Mouse (Mus musculus): Measurements from ENCODE around the gene Klk5. TPM values are rescaled to one million over a fixed set of nuclear protein-coding genes. Genes with fewer than 3 reads are reported as not detected.

The Klk5 gene
- polyA plus RNA-seq, 1 experiment, result not detected

- no peak overlapping the region for H3K4me3 ChIP-seq (replicated peaks; ENCODE audit: insufficient read depth, low read depth, low read length)
Measured at GRCm38 (mm10) chr7:43855709-43856108, 13.9 kb downstream of the Klk5 start.

GRCm38 (mm10) chr7:43856307-43856706, 14.5 kb downstream of the Klk5 start:
- 77% methylated on average over 7 of the region's 7 CpGs for WGBS
- Histone ChIP-seq H3K27me3 (ENCODE audit: control insufficient read depth, insufficient read depth, low read length) (no peaks in the 10 kb centered on the region), H3K4me3 (replicated peaks; ENCODE audit: insufficient read depth, low read depth, low read length) (no peak overlapping the region), H3K27ac (ENCODE audit: insufficient read depth, low read length) (no peak overlapping the region), H3K4me1 (ENCODE audit: control insufficient read depth, insufficient read depth, low read length) (no peaks in the 10 kb centered on the region)
- no peak for DNase-seq
- TF ChIP-seq POLR2A (IDR thresholded peaks at IDR 0.05; ENCODE audit: borderline replicate concordance, insufficient read depth, low read length) (no peak), CTCF (IDR thresholded peaks at IDR 0.05; ENCODE audit: borderline replicate concordance, insufficient read depth, low read depth, low read length) (no peak)

More at GRCm38 (mm10) chr7:43855709-43856108, 13.9 kb downstream of the Klk5 start:
- no peaks in the 10 kb centered on the region for H3K4me1 ChIP-seq (ENCODE audit: control insufficient read depth, insufficient read depth, low read length)
- no peaks in the 10 kb centered on the region for H3K27me3 ChIP-seq (ENCODE audit: control insufficient read depth, insufficient read depth, low read length)
- TF ChIP-seq POLR2A (IDR thresholded peaks at IDR 0.05; ENCODE audit: borderline replicate concordance, insufficient read depth, low read length) (no peak), CTCF (IDR thresholded peaks at IDR 0.05; ENCODE audit: borderline replicate concordance, insufficient read depth, low read depth, low read length) (no peak)
- no peak overlapping the region for H3K27ac ChIP-seq (ENCODE audit: insufficient read depth, low read length)
- WGBS, result 76% methylated on average over 3 of the region's 3 CpGs
- DNase-seq, result no peak

GRCm38 (mm10) chr7:43857501-43857900, 15.7 kb downstream of the Klk5 start:
- WGBS, result 90% methylated on average over 12 of the region's 12 CpGs
- Histone ChIP-seq H3K4me3 (replicated peaks; ENCODE audit: insufficient read depth, low read depth, low read length) (no peak overlapping the region), H3K27ac (ENCODE audit: insufficient read depth, low read length) (no peak overlapping the region), H3K27me3 (ENCODE audit: control insufficient read depth, insufficient read depth, low read length) (no peaks in the 10 kb centered on the region), H3K4me1 (ENCODE audit: control insufficient read depth, insufficient read depth, low read length) (no peaks in the 10 kb centered on the region)
- TF ChIP-seq POLR2A (IDR thresholded peaks at IDR 0.05; ENCODE audit: borderline replicate concordance, insufficient read depth, low read length) (no peak), CTCF (IDR thresholded peaks at IDR 0.05; ENCODE audit: borderline replicate concordance, insufficient read depth, low read depth, low read length) (no peak)
- no peak for DNase-seq

GRCm38 (mm10) chr7:43860411-43860810, 18.6 kb downstream of the Klk5 start:
- Histone ChIP-seq H3K27ac (ENCODE audit: insufficient read depth, low read length) (no peak overlapping the region), H3K4me1 (ENCODE audit: control insufficient read depth, insufficient read depth, low read length) (no peaks in the 10 kb centered on the region), H3K27me3 (ENCODE audit: control insufficient read depth, insufficient read depth, low read length) (no peaks in the 10 kb centered on the region), H3K4me3 (replicated peaks; ENCODE audit: insufficient read depth, low read depth, low read length) (no peak overlapping the region)
- TF ChIP-seq CTCF (IDR thresholded peaks at IDR 0.05; ENCODE audit: borderline replicate concordance, insufficient read depth, low read depth, low read length) (no peak), POLR2A (IDR thresholded peaks at IDR 0.05; ENCODE audit: borderline replicate concordance, insufficient read depth, low read length) (no peak)
- DNase-seq, result no peak
- 28% methylated on average over 8 of the region's 8 CpGs for WGBS

GRCm38 (mm10) chr7:43873237-43873636, 31.5 kb downstream of the Klk5 start:
- TF ChIP-seq POLR2A (IDR thresholded peaks at IDR 0.05; ENCODE audit: borderline replicate concordance, insufficient read depth, low read length), result no peak
- peak; percentile 58; the same call in 1 of the 2 replicates for TF ChIP-seq CTCF (IDR thresholded peaks at IDR 0.05; ENCODE audit: borderline replicate concordance, insufficient read depth, low read depth, low read length)
- Histone ChIP-seq H3K4me1 (ENCODE audit: control insufficient read depth, insufficient read depth, low read length) (no peaks in the 10 kb centered on the region), H3K27me3 (ENCODE audit: control insufficient read depth, insufficient read depth, low read length) (no peaks in the 10 kb centered on the region), H3K27ac (ENCODE audit: insufficient read depth, low read length) (no peak overlapping the region), H3K4me3 (replicated peaks; ENCODE audit: insufficient read depth, low read depth, low read length) (no peak overlapping the region)
- 5% methylated on average over 10 of the region's 10 CpGs for WGBS
- DNase-seq, result peak; percentile 21 to 43

- Histone ChIP-seq H3K4me1 (ENCODE audit: control insufficient read depth, insufficient read depth, low read length) (no peaks in the 10 kb centered on the region), H3K27ac (ENCODE audit: insufficient read depth, low read length) (no peak overlapping the region), H3K4me3 (replicated peaks; ENCODE audit: insufficient read depth, low read depth, low read length) (no peak overlapping the region), H3K27me3 (ENCODE audit: control insufficient read depth, insufficient read depth, low read length) (no peaks in the 10 kb centered on the region)
- WGBS, result 80% methylated on average over 3 of the region's 3 CpGs
- no peak for TF ChIP-seq CTCF (IDR thresholded peaks at IDR 0.05; ENCODE audit: borderline replicate concordance, insufficient read depth, low read depth, low read length)
- DNase-seq, result no peak
Measured at GRCm38 (mm10) chr7:43873674-43874073, 31.9 kb downstream of the Klk5 start.

- WGBS, result 77% methylated on average over 6 of the region's 6 CpGs
- Histone ChIP-seq H3K27ac (ENCODE audit: insufficient read depth, low read length) (no peak overlapping the region), H3K27me3 (ENCODE audit: control insufficient read depth, insufficient read depth, low read length) (no peaks in the 10 kb centered on the region), H3K4me1 (ENCODE audit: control insufficient read depth, insufficient read depth, low read length) (no peaks in the 10 kb centered on the region), H3K4me3 (replicated peaks; ENCODE audit: insufficient read depth, low read depth, low read length) (no peak overlapping the region)
- DNase-seq, result no peak
- TF ChIP-seq CTCF (IDR thresholded peaks at IDR 0.05; ENCODE audit: borderline replicate concordance, insufficient read depth, low read depth, low read length) (no peak), POLR2A (IDR thresholded peaks at IDR 0.05; ENCODE audit: borderline replicate concordance, insufficient read depth, low read length) (no peak)
Measured at GRCm38 (mm10) chr7:43874868-43875375, 33.2 kb downstream of the Klk5 start.

GRCm38 (mm10) chr7:43876444-43876843, 34.7 kb downstream of the Klk5 start:
- WGBS, result 75% methylated on average over 4 of the region's 4 CpGs
- H3K27me3 ChIP-seq (ENCODE audit: control insufficient read depth, insufficient read depth, low read length), result no peaks in the 10 kb centered on the region
- no peaks in the 10 kb centered on the region for H3K4me1 ChIP-seq (ENCODE audit: control insufficient read depth, insufficient read depth, low read length)
- H3K4me3 ChIP-seq (replicated peaks; ENCODE audit: insufficient read depth, low read depth, low read length), result no peak overlapping the region
- no peak overlapping the region for H3K27ac ChIP-seq (ENCODE audit: insufficient read depth, low read length)
- DNase-seq, result no peak
- TF ChIP-seq POLR2A (IDR thresholded peaks at IDR 0.05; ENCODE audit: borderline replicate concordance, insufficient read depth, low read length) (no peak), CTCF (IDR thresholded peaks at IDR 0.05; ENCODE audit: borderline replicate concordance, insufficient read depth, low read depth, low read length) (no peak)

Data from cerebellum, adult 2 months (tissue).